Mouse (Mus musculus) heart, postnatal 14 days (tissue): ENCODE measurements around the gene Itga6. TPM values are rescaled to one million over a fixed set of nuclear protein-coding genes. Genes with fewer than 3 reads are reported as not detected.

Experiments
- DNase-seq, 2 experiments: peaks; one replicate each; pipeline ENCODE4 v3.0.0; 2021 to 2022
- intact Hi-C: fragments of 180-260 bp; cut with DNase I; formaldehyde crosslinking; loops from one replicate; pipeline ENCODE4 v1.15.1; 2025
- total RNA-seq, 2 experiments: library from RNA; stranded (reverse); gene quantifications; 2 replicates each; pipeline ENCODE4 v1.2.3; 2021

Gene Itga6
- total RNA-seq, 2 experiments from 2014 or later: 79.2 to 80.7 TPM

GRCm38 (mm10) chr2:71828928-71829327, 83.5 kb downstream of the Itga6 start:
- DNase-seq: no peak
- intact Hi-C loops: no loop called here

GRCm38 (mm10) chr2:71833626-71834025, 88.2 kb downstream of the Itga6 start:
- DNase-seq: no peak

GRCm38 (mm10) chr2:71834371-71834770, 89.0 kb downstream of the Itga6 start:
- intact Hi-C loops: no loop called here
- no peak for DNase-seq

More at GRCm38 (mm10) chr2:71833626-71834025, 88.2 kb downstream of the Itga6 start:
- intact Hi-C loops: no loop called here

GRCm38 (mm10) chr2:71835556-71835955, 90.1 kb downstream of the Itga6 start:
- DNase-seq: no peak
- intact Hi-C loops: loop anchor here (5.0 kb wide), 1 partner anchor 238 kb away; no protein-coding TSS in a partner anchor

GRCm38 (mm10) chr2:71836232-71836631, 90.8 kb downstream of the Itga6 start:
- intact Hi-C loops: loop anchor here (5.0 kb wide), 1 partner anchor 239 kb away; no protein-coding TSS in a partner anchor
- DNase-seq: no peak

GRCm38 (mm10) chr2:71837261-71837660, 91.8 kb downstream of the Itga6 start:
- intact Hi-C loops: loop anchor here (5.0 kb wide), 1 partner anchor 240 kb away; no protein-coding TSS in a partner anchor
- peak in 1 of 2 experiments; percentile 33 for DNase-seq

- intact Hi-C loops: loop anchor here (5.0 kb wide), 1 partner anchor 240 kb away; no protein-coding TSS in a partner anchor
- DNase-seq: peak; percentile 75 to 81
These were observed 92.4 kb downstream of the Itga6 start for GRCm38 (mm10) chr2:71837791-71838190.

GRCm38 (mm10) chr2:71843316-71843715, 97.9 kb downstream of the Itga6 start:
- DNase-seq: no peak
- intact Hi-C loops: no loop called here

- no peak for DNase-seq
- intact Hi-C loops: no loop called here
These were observed 99.5 kb downstream of the Itga6 start for GRCm38 (mm10) chr2:71844906-71845305.

- peak; percentile 47 to 68 for DNase-seq
These were observed 106.7 kb downstream of the Itga6 start for GRCm38 (mm10) chr2:71852161-71852560.

GRCm38 (mm10) chr2:71855076-71855475, 109.7 kb downstream of the Itga6 start:
- intact Hi-C loops: no loop called here
- no peak for DNase-seq

More at GRCm38 (mm10) chr2:71852161-71852560, 106.7 kb downstream of the Itga6 start:
- intact Hi-C loops: loop anchor here (5.0 kb wide), 1 partner anchor 105 kb away; no protein-coding TSS in a partner anchor

GRCm38 (mm10) chr2:71863531-71864173, 118.2 kb downstream of the Itga6 start:
- DNase-seq: no peak
- intact Hi-C loops: no loop called here

GRCm38 (mm10) chr2:71865022-71865421, 119.6 kb downstream of the Itga6 start:
- intact Hi-C loops: no loop called here
- DNase-seq: no peak

GRCm38 (mm10) chr2:71865935-71866334, 120.5 kb downstream of the Itga6 start:
- intact Hi-C loops: no loop called here
- DNase-seq: no peak

GRCm38 (mm10) chr2:71866565-71866964, 121.1 kb downstream of the Itga6 start:
- intact Hi-C loops: no loop called here
- no peak for DNase-seq

- intact Hi-C loops: no loop called here
- DNase-seq: no peak
These were observed 121.6 kb downstream of the Itga6 start for GRCm38 (mm10) chr2:71867019-71867418.

- intact Hi-C loops: no loop called here
- no peak for DNase-seq
These were observed 122.1 kb downstream of the Itga6 start for GRCm38 (mm10) chr2:71867480-71867879.

GRCm38 (mm10) chr2:71868256-71868655, 122.8 kb downstream of the Itga6 start:
- DNase-seq: no peak
- intact Hi-C loops: no loop called here

- DNase-seq: no peak
- intact Hi-C loops: no loop called here
These were observed 126.7 kb downstream of the Itga6 start for GRCm38 (mm10) chr2:71872141-71872540.

- intact Hi-C loops: no loop called here
These were observed 127.5 kb downstream of the Itga6 start, which contains the start of gene Pdk1 for GRCm38 (mm10) chr2:71872801-71873443. Gene Pdk1, plus strand, starts transcription at chr2:71873224.

GRCm38 (mm10) chr2:71873474-71874322, 128.3 kb downstream of the Itga6 start:
- peak in 1 of 2 experiments; percentile 32 for DNase-seq
- intact Hi-C loops: no loop called here

More at GRCm38 (mm10) chr2:71872801-71873443, 127.5 kb downstream of the Itga6 start, which contains the start of gene Pdk1:
- peak; percentile 99 to 100 for DNase-seq
